Mouse (Mus musculus) G1E (cell line): ENCODE data around the gene Iffo1.

Source experiments
- CTCF ChIP-seq: IDR thresholded peaks from 2 replicates; pipeline ENCODE4 v1.5.1; 2012; ENCODE audit warnings: low read depth, low read length, inconsistent platforms, mixed read lengths
- GATA1 ChIP-seq: IDR thresholded peaks from 2 replicates; pipeline ENCODE4 v1.6.1; 2012; ENCODE audit warnings: borderline replicate concordance, low read length, inconsistent platforms, mixed read lengths
- GATA2 ChIP-seq: IDR thresholded peaks from 2 replicates; pipeline ENCODE4 v1.6.1; 2012; ENCODE audit warnings: low read depth, low read length, inconsistent platforms, borderline replicate concordance
- POLR2AphosphoS5 ChIP-seq: IDR thresholded peaks from 2 replicates; pipeline ENCODE4 v1.6.1; 2012; ENCODE audit warnings: low read depth, low read length, inconsistent platforms; ENCODE audit not compliant: insufficient replicate concordance
- TAL1 ChIP-seq: conservative IDR thresholded peaks from 2 replicates; pipeline ENCODE4 v1.6.1; 2012; ENCODE audit warnings: low read depth, low read length, inconsistent platforms, mixed read lengths

DNA sequence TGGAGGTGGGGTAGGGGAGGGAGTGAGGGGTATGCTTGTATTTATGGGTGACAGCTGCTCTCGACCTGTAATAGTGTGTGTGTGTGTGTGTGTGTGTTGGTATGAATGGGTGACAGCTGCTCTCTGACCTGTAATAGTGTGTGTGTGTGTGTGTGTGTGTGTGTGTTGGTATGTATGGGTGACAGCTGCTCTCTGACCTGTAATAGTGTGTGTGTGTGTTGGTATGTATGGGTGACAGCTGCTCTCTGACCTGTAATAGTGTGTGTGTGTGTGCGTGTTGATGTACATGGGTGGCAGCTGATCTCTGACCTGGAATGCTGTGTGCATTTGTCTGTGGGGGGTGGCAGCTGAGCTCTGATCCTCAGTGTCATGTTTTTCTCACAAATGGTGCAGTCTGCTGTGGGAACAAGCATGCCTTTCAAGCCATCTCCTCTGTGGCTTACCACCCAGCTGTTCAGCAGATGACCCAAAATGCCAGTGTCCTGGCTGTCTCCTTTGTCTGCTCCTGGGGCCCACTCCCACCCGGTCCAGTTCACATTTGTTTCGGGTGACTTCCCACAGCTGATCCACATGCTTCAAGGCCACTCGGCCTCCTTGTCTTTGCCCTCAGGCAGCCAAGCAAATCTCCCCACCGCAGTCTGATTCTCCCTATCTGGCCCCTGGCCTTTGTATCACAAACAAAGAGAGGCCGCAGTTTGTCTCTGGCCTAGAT is 12.0 kb downstream of the Iffo1 start:
- TF ChIP-seq GATA2 (no peak), TAL1 (no peak), CTCF (no peak), GATA1 (no peak), POLR2AphosphoS5 (no peak)
